Mouse (Mus musculus) spleen, adult 2 months (tissue): Measurements from ENCODE around the gene Tfr2.

ENCODE experiments used
- CTCF ChIP-seq: fragments of 200-500 bp; IDR thresholded peaks from 2 replicates; pipeline ENCODE4 v1.5.1; 2011; ENCODE audit warnings: mild to moderate bottlenecking, inconsistent platforms; ENCODE audit not compliant: insufficient read depth, insufficient read length, insufficient replicate concordance; ENCODE audit errors: extremely low read depth
- POLR2A ChIP-seq: fragments of 200-500 bp; IDR thresholded peaks from 2 replicates; pipeline ENCODE4 v1.6.1; 2011; ENCODE audit warnings: low read depth, low read length, inconsistent platforms

DNA sequence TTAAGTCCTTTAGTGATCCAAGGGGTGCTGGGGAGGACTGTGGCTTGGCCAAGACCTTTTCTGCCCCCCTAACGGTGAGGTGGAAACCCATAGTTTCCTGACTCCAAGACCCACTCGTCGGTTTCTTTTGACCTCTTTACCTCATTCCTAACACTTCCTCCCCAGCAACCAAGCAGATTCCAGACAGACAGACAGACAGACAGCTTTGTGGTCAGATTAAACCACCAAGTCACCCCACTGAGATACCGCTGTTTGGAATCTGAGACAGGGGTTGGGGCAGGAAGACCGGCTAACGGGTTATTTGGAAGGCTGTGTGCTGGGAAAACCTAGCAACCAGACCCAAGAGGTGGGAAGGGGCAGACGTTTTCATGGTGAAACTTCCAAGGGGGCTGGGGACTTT, 541 bp downstream of the Tfr2 start:
- TF ChIP-seq CTCF: no peak
- no peak for TF ChIP-seq POLR2A
